In genomic region chr16:92581767-92582166, GRCm38 (mm10) we compare ENCODE assay signal across 21 mouse cellular contexts.
A peak's percentile ranks its signal among the peaks of the same experiment; 100 is the strongest.
DNase-seq lines count a peak whose midpoint lies in the region; ATAC-seq and TF ChIP-seq lines count a peak whose summit lies in the region.
"Had no signal": no experiment of that assay in that cellular context is flagged by ENCODE, and none has a peak within 500 bp of the region (broad histone marks: within the 10 kb centered on the region; RNA-seq: fewer than 3 reads in every experiment).

No protein-coding gene starts in this region.

- TF ChIP-seq EP300 in MEL (IDR thresholded peaks at IDR 0.05; ENCODE audit: low read depth in 1 of 2, low read length in 2 of 2), result peak; percentile 66 to 71

- no peaks in the 10 kb centered on the region for H3K9me3 ChIP-seq in lung, embryonic 14.5 days (ENCODE audit: low read depth, low read length)
- no peaks in the 10 kb centered on the region for H3K9me3 ChIP-seq in MEL (replicated peaks; ENCODE audit: insufficient read depth, low read length)
- H3K9me3 ChIP-seq in embryonic facial prominence, embryonic 15.5 days (replicated peaks), result no peaks in the 10 kb centered on the region
- H3K9me3 ChIP-seq: forebrain, embryonic 13.5 days; heart, embryonic 15.5 days had no signal

- no peaks in the 10 kb centered on the region for H3K79me2 ChIP-seq in MEL (ENCODE audit: control insufficient read depth, insufficient read depth, low read length, poor library complexity)

- 48% methylated on average over 10 of the region's 10 CpGs for WGBS in lung, embryonic 14.5 days
- WGBS in embryonic facial prominence, embryonic 15.5 days, result 46% methylated on average over 10 of the region's 10 CpGs

- H3K27ac ChIP-seq in lung, embryonic 14.5 days (ENCODE audit: low read depth), result no peak overlapping the region
- no peak overlapping the region for H3K27ac ChIP-seq in MEL (ENCODE audit: control insufficient read depth, low read depth, low read length)
- peak overlapping the region; percentile 23 for H3K27ac ChIP-seq in embryonic facial prominence, embryonic 15.5 days (replicated peaks)
- H3K27ac ChIP-seq: forebrain, embryonic 13.5 days; heart, embryonic 15.5 days; kidney, postnatal 0 days; liver, embryonic 14.5 days had no signal

- peak overlapping the region; percentile 35 for H3K4me2 ChIP-seq in lung, embryonic 14.5 days
- 0 out of 2 replicates have a peak overlapping the region, but pooled peaks have one; percentile 1 for H3K4me2 ChIP-seq in embryonic facial prominence, embryonic 15.5 days (replicated peaks)
- H3K4me2 ChIP-seq: forebrain, embryonic 13.5 days; heart, embryonic 15.5 days had no signal

- no peaks in the 10 kb centered on the region for H3K27me3 ChIP-seq in lung, embryonic 14.5 days (ENCODE audit: insufficient read depth, low read length)
- no peaks in the 10 kb centered on the region; a peak in 1 of 4 replicates for H3K27me3 ChIP-seq in MEL (ENCODE audit: control insufficient read depth in 1 of 2, insufficient read depth in 2 of 2, low read length in 2 of 2)
- H3K27me3 ChIP-seq in embryonic facial prominence, embryonic 15.5 days, result no peaks in the 10 kb centered on the region
- H3K27me3 ChIP-seq: forebrain, embryonic 13.5 days had no signal

- no peak for TF ChIP-seq CTCF in lung, embryonic 14.5 days (IDR thresholded peaks at IDR 0.05; ENCODE audit: low read depth)
- no peak for TF ChIP-seq CTCF in MEL (IDR thresholded peaks at IDR 0.05 in 2 of 3, conservative IDR thresholded peaks at IDR 0.05 in 1 of 3; ENCODE audit: control insufficient read depth in 1 of 3, insufficient read depth in 1 of 3, low read depth in 2 of 3, low read length in 3 of 3, poor library complexity in 1 of 3, severe bottlenecking in 1 of 3)

- peak; percentile 62 for ATAC-seq in lung, embryonic 14.5 days (ENCODE audit: insufficient read depth)
- no peak; the same call in 1 of the 2 replicates for ATAC-seq in embryonic facial prominence, embryonic 15.5 days (ENCODE audit: insufficient number of reproducible peaks, low FRiP score, low TSS enrichment, low read depth)
- peak; percentile 92 for ATAC-seq in megakaryocyte progenitor cell, adult 5-6 weeks (replicated peaks; ENCODE audit: poor library complexity)
- ATAC-seq: forebrain, embryonic 13.5 days; midbrain, embryonic 16.5 days had no signal

- H3K4me1 ChIP-seq in lung, embryonic 14.5 days (ENCODE audit: insufficient read depth), result peaks cover 9% of the 10 kb centered on the region
- peaks cover 5 to 18% of the 10 kb centered on the region in 2 experiments; a peak in 3 of 4 replicates for H3K4me1 ChIP-seq in MEL (ENCODE audit: control insufficient read depth in 1 of 2, insufficient read depth in 2 of 2, low read length in 2 of 2)
- H3K4me1 ChIP-seq in embryonic facial prominence, embryonic 15.5 days, result peaks cover 15% of the 10 kb centered on the region
- H3K4me1 ChIP-seq: forebrain, embryonic 13.5 days; heart, embryonic 15.5 days; megakaryocyte, embryonic 14.5 days had no signal

- no peak overlapping the region for H3K4me3 ChIP-seq in lung, embryonic 14.5 days (ENCODE audit: low read depth, low read length)
- peak overlapping the region in 1 of 2 experiments; percentile 18; a peak in 2 of 4 replicates for H3K4me3 ChIP-seq in MEL (ENCODE audit: control insufficient read depth in 1 of 2, insufficient read depth in 1 of 2, low read depth in 2 of 2, low read length in 2 of 2)
- no peak overlapping the region for H3K4me3 ChIP-seq in embryonic facial prominence, embryonic 15.5 days (replicated peaks)
- H3K4me3 ChIP-seq: forebrain, embryonic 13.5 days; heart, embryonic 15.5 days; megakaryocyte, embryonic 14.5 days had no signal

- no peak for TF ChIP-seq POLR2A in MEL (IDR thresholded peaks at IDR 0.05; ENCODE audit: control insufficient read depth in 1 of 2, insufficient read depth in 1 of 2, low read depth in 1 of 2, low read length in 2 of 2, poor library complexity in 1 of 2)

- DNase-seq in lung, embryonic 14.5 days, result peak; percentile 77
- DNase-seq in lung, postnatal 25 days (ENCODE audit: low spot score), result no peak
- DNase-seq in MEL (ENCODE audit: low read depth, low spot score), result peak; percentile 93
- DNase-seq in layer of hippocampus, adult 9-10 months (ENCODE audit: low spot score), result no peak
- DNase-seq in neural tube, embryonic 10.5 days (ENCODE audit: extremely low spot score, low spot score), result no peak
- no peak for DNase-seq in adrenal gland, postnatal 36 days
- DNase-seq: adrenal gland, adult 8-10 months; cerebellum, adult 9-11 months; gastrocnemius, postnatal 25 days; heart, postnatal 4 days; kidney, adult 18-20 months; retina, postnatal 1 day; thymus, postnatal 14 days had no signal

- no peaks in the 10 kb centered on the region for H3K36me3 ChIP-seq in lung, embryonic 14.5 days (ENCODE audit: insufficient read depth)
- H3K36me3 ChIP-seq in MEL (ENCODE audit: control insufficient read depth in 1 of 2, insufficient read depth in 2 of 2, low read length in 2 of 2), result peaks cover 0 to 4% of the 10 kb centered on the region in 2 experiments; a peak in 2 of 4 replicates
- H3K36me3 ChIP-seq in embryonic facial prominence, embryonic 15.5 days, result no peaks in the 10 kb centered on the region
- H3K36me3 ChIP-seq: heart, embryonic 15.5 days had no signal

- TF ChIP-seq RAD21 in MEL (IDR thresholded peaks at IDR 0.05; ENCODE audit: low read depth, low read length), result no peak; the same call in 1 of the 2 replicates

- H3K9ac ChIP-seq in lung, embryonic 14.5 days, result no peak overlapping the region
- no peak overlapping the region; the same call in 1 of the 2 replicates for H3K9ac ChIP-seq in MEL (ENCODE audit: control insufficient read depth, low read depth, low read length, poor library complexity, severe bottlenecking)
- H3K9ac ChIP-seq in embryonic facial prominence, embryonic 15.5 days, result no peak overlapping the region
- H3K9ac ChIP-seq: forebrain, embryonic 13.5 days; heart, embryonic 15.5 days; liver, embryonic 14.5 days had no signal

TF ChIP-seq in MEL, 35 proteins besides CTCF, POLR2A, EP300 and RAD21:
- TF ChIP-seq MXI1 (IDR thresholded peaks at IDR 0.05; ENCODE audit: low read depth, low read length) (no peak), ZC3H11A (IDR thresholded peaks at IDR 0.05; ENCODE audit: low read depth, low read length) (no peak), RCOR1 (IDR thresholded peaks at IDR 0.05; ENCODE audit: low read depth, low read length) (peak; percentile 68), E2F4 (IDR thresholded peaks at IDR 0.05; ENCODE audit: borderline replicate concordance, low read depth, low read length) (no peak), POLR2AphosphoS5 (IDR thresholded peaks at IDR 0.05; ENCODE audit: borderline replicate concordance, low read depth, low read length) (no peak), MEF2A (IDR thresholded peaks at IDR 0.05; ENCODE audit: extremely low read depth, insufficient replicate concordance, low read depth, low read length, poor library complexity, severe bottlenecking) (no peak), ETS1 (IDR thresholded peaks at IDR 0.05; ENCODE audit: low read depth, low read length) (peak; percentile 52; the same call in 1 of the 2 replicates), USF1 (IDR thresholded peaks at IDR 0.05; ENCODE audit: low read depth, low read length) (no peak), ZNF384 (IDR thresholded peaks at IDR 0.05; ENCODE audit: low read depth, low read length) (no peak), TAL1 (IDR thresholded peaks at IDR 0.05; ENCODE audit: low read length) (peak; percentile 22; the same call in 1 of the 2 replicates), JUND (IDR thresholded peaks at IDR 0.05; ENCODE audit: low read depth, low read length) (no peak), GATA1 (IDR thresholded peaks at IDR 0.05; ENCODE audit: low read depth, low read length) (0 out of 2 replicates have a peak, but pooled peaks have one; percentile 9), MYC (IDR thresholded peaks at IDR 0.05; ENCODE audit: low read depth, low read length) (0 out of 2 replicates have a peak, but pooled peaks have one; percentile 19), BHLHE40 (IDR thresholded peaks at IDR 0.05; ENCODE audit: borderline replicate concordance, low read depth, low read length) (no peak), SIN3A (IDR thresholded peaks at IDR 0.05; ENCODE audit: low read length) (peak; percentile 20; the same call in 1 of the 2 replicates), SMC3 (IDR thresholded peaks at IDR 0.05; ENCODE audit: low read depth, low read length) (0 out of 2 replicates have a peak, but pooled peaks have one; percentile 16), MAZ (IDR thresholded peaks at IDR 0.05; ENCODE audit: low read depth, low read length) (peak; percentile 41; the same call in 1 of the 2 replicates), CHD1 (IDR thresholded peaks at IDR 0.05; ENCODE audit: low read depth, low read length) (no peak), MAFK (IDR thresholded peaks at IDR 0.05; ENCODE audit: borderline replicate concordance, low read depth, low read length) (no peak), POLR2AphosphoS2 (IDR thresholded peaks at IDR 0.05; ENCODE audit: low read length) (no peak), ZMIZ1 (IDR thresholded peaks at IDR 0.05; ENCODE audit: low read depth, low read length) (no peak), ELF1 (IDR thresholded peaks at IDR 0.05; ENCODE audit: low read depth, low read length) (peak; percentile 40; the same call in 1 of the 2 replicates), TCF12 (IDR thresholded peaks at IDR 0.05; ENCODE audit: low read depth, low read length) (peak; percentile 51)

Comparison
In these comparisons a context has a peak if more than half of its experiments do, and no peak if none do; other contexts are left out.
1. DNase-seq: peak in lung, embryonic 14.5 days (single experiment) and MEL (single experiment); none in lung, postnatal 25 days (single experiment), layer of hippocampus, adult 9-10 months (single experiment), neural tube, embryonic 10.5 days (single experiment) and adrenal gland, postnatal 36 days (0 of 2).